Mouse (Mus musculus) CD4-positive helper T cell, adult 2 months (primary cell): ENCODE results near the gene Pex5.

Experiments
- DNase-seq: peaks from one replicate; pipeline ENCODE4 v3.0.0-alpha.2; 2012; ENCODE audit warnings: low read depth, missing footprints, low spot score

Gene Pex5

GRCm38 (mm10) chr6:124360549-124360948, 54.3 kb downstream of the Pex5 start:
- DNase-seq = peak; percentile 70

- no peak for DNase-seq
These were observed 55.9 kb downstream of the Pex5 start for GRCm38 (mm10) chr6:124358953-124359352.

GRCm38 (mm10) chr6:124353246-124353645, 61.6 kb downstream of the Pex5 start:
- no peak for DNase-seq
